Mouse (Mus musculus) testis, adult 2 months (tissue): ENCODE measurements around the gene Slit3. TPM values are rescaled to one million over a fixed set of nuclear protein-coding genes. Genes with fewer than 3 reads are reported as not detected.

Experiments
- H3K27ac ChIP-seq: fragments of 200-500 bp; 2 replicates; pipeline ENCODE4 v1.5.1; 2012; ENCODE audit warnings: low read depth, low read length; ENCODE audit not compliant: control insufficient read depth, insufficient read depth
- H3K27me3 ChIP-seq: fragments of 200-500 bp; 2 replicates; pipeline ENCODE4 v1.6.1; 2012; ENCODE audit warnings: mild to moderate bottlenecking, low read length, moderate library complexity; ENCODE audit not compliant: control insufficient read depth, insufficient read depth
- H3K36me3 ChIP-seq: fragments of 200-500 bp; 2 replicates; pipeline ENCODE4 v1.6.1; 2012; ENCODE audit warnings: mild to moderate bottlenecking, low read length; ENCODE audit not compliant: control insufficient read depth, insufficient read depth
- H3K4me1 ChIP-seq: fragments of 200-500 bp; 2 replicates; pipeline ENCODE4 v1.6.1; 2012; ENCODE audit warnings: low read length; ENCODE audit not compliant: control insufficient read depth, insufficient read depth
- H3K4me3 ChIP-seq: fragments of 200-500 bp; 2 replicates; pipeline ENCODE4 v1.5.1; 2012; ENCODE audit warnings: low read depth, mild to moderate bottlenecking, low read length, moderate library complexity, mixed read lengths; ENCODE audit not compliant: control insufficient read depth
- CTCF ChIP-seq: fragments of 200-500 bp; IDR thresholded peaks from 2 replicates; pipeline ENCODE4 v1.5.1; 2012; ENCODE audit warnings: low read depth, mild to moderate bottlenecking, inconsistent platforms, low read length, moderate library complexity; ENCODE audit not compliant: control insufficient read depth, insufficient read depth, insufficient replicate concordance
- POLR2A ChIP-seq: fragments of 200-500 bp; IDR thresholded peaks from 2 replicates; pipeline ENCODE4 v1.6.1; 2012; ENCODE audit warnings: low read depth, mild to moderate bottlenecking, inconsistent platforms, low read length, moderate library complexity; ENCODE audit not compliant: control insufficient read depth
- polyA plus RNA-seq: library from polyadenylated mRNA; depleted of rRNA; stranded (reverse); fragments of >200 nt; gene quantifications from 2 replicates; pipeline ENCODE4 v1.2.3, GENCODE M21; 2012

The Slit3 gene
- polyA plus RNA-seq, 1 experiment = 8.4 TPM

DNA sequence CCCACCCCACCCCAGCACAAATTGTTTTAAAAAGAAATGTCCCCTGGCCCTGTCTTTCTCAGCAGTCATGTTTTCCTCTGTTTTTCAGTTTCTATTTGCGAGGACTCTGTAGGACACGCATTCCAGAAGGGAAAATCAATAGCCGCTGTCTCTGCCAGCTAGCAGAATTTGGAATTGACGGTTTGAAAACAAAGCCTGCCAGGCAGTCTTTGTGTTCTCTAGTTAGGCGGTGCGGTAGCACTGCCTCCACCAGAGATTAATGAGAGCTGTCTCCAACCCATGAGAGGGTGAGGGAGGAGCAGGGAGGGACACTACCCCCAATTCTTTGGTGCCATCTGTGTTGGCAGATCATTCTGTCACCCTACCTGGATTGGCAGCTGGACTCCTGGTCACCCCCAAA lies 392.3 kb downstream of the Slit3 start:
- H3K27ac ChIP-seq = no peak overlapping the region

DNA sequence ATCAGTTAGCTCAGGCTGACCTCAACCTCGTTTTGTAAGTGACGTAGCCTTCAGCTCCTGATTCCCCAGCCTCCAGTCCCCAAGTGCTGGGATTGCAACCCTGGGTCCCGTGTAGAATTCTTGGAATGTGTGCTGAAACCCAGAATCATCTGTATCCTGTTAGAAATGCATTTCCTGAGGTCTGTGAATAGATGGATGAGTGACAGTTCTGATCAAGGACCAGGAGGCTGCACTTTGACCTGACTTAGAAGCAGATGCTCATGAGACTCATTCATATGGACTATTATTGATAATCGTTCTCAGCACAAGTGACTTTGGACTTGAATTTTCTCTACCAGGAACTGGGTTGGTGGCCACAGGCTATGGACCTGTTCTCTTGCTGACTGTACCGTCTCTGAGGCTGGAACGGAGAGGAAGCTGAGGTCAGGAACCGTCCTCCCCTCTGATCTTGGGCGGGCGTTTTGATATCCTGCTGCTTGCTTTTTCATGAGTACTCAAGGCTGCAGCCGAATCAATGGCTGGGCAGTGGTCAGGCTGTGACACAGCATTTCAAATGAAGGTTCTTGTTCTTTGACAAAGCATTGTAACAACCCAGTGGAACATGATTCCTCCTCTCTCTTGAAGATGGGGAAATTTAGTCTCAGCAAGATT lies 401.9 kb downstream of the Slit3 start:
- Histone ChIP-seq H3K4me3 (no peak overlapping the region), H3K27ac (no peak overlapping the region), H3K27me3 (no peaks in the 10 kb centered on the region), H3K36me3 (no peaks in the 10 kb centered on the region), H3K4me1 (no peaks in the 10 kb centered on the region)
- TF ChIP-seq CTCF (no peak), POLR2A (no peak)

More for the DNA sequence above, 392.3 kb downstream of the Slit3 start:
- no peaks in the 10 kb centered on the region for H3K36me3 ChIP-seq
- no peak for TF ChIP-seq POLR2A
- no peak for TF ChIP-seq CTCF
- H3K4me3 ChIP-seq = no peak overlapping the region
- no peaks in the 10 kb centered on the region for H3K27me3 ChIP-seq
- no peaks in the 10 kb centered on the region for H3K4me1 ChIP-seq

DNA sequence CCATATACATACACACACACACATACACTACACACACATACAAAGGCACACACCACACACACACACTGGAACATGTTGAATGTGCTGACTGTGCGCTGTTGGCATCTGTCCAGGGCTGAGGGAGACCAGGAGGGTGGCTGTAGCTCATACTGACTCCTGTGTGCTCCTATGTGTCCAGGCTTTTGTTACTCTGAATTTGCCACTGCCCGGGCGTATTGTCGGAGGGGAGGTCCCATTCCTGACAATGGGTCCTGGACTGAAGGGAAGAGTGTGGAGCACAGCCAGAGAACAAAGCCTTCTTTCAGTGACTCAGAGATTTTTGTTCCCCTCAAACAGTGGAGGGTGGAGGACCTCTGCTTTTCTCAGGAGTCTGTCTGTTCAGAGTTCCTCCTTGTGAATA lies 402.7 kb downstream of the Slit3 start:
- TF ChIP-seq POLR2A = no peak
- TF ChIP-seq CTCF = no peak
- Histone ChIP-seq H3K4me1 (no peaks in the 10 kb centered on the region), H3K27ac (no peak overlapping the region), H3K27me3 (no peaks in the 10 kb centered on the region), H3K36me3 (no peaks in the 10 kb centered on the region), H3K4me3 (no peak overlapping the region)

DNA sequence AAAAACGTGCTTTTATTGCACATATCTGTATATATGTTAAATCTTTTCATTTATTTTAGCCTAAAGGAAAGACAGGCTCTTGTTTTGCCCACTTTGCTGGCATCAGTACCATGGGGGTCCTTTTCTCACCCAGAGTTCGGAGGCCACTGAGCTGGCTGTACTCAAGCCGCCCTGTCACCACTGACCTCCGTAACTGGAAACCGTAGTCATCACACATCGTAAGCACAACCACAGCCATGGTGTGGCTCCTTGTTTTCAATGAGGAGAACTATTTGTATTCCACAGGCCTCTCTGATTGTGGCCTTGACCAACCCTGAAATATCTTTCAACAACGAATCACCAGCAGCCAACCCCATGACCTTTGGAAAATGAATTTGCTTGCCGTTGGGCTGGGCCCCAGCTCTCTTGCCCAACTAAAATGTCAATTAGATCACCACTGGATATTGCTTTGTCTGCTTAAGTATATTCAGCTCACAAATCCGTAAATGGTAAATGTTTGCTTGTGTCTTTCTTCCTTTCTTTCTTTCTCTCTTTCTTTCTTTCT lies 405.3 kb downstream of the Slit3 start:
- no peak for TF ChIP-seq CTCF
- TF ChIP-seq POLR2A = no peak
- Histone ChIP-seq H3K4me3 (no peak overlapping the region), H3K27me3 (no peaks in the 10 kb centered on the region), H3K36me3 (no peaks in the 10 kb centered on the region), H3K4me1 (no peaks in the 10 kb centered on the region), H3K27ac (no peak overlapping the region)

DNA sequence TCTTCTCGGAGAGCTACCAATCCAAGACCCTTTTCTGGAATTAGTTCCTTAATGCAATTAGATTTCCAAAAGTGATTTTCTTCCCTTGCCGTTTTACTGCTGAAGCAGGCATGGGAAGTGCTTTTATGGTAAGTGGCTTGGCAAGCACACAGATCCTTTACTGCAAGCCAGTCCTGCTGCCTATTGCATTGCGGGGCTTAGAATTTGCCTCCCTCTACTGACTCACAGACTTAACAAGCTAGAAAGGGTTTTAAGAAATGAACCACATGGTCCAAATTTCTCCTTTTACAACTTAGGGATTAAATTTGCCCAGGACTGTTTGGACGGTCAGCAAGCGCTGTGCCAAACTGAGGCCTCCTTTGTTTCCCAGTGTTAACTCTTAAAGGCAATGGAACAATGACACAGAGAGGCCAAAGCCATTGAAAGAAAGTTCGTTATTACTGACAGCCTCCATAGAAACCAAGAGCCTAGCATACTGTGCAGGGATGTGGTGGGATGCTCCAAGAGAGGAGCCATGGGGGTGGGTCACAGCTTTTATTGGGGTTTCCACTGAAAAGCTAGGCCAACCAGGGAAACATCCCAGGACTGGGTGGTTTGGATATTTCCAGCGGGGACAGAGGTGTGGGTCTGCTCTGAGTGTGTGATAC lies 406.9 kb downstream of the Slit3 start:
- no peaks in the 10 kb centered on the region for H3K4me1 ChIP-seq
- no peaks in the 10 kb centered on the region for H3K27me3 ChIP-seq
- H3K4me3 ChIP-seq = no peak overlapping the region
- no peaks in the 10 kb centered on the region for H3K36me3 ChIP-seq
- TF ChIP-seq CTCF (no peak), POLR2A (no peak)
- no peak overlapping the region for H3K27ac ChIP-seq

DNA sequence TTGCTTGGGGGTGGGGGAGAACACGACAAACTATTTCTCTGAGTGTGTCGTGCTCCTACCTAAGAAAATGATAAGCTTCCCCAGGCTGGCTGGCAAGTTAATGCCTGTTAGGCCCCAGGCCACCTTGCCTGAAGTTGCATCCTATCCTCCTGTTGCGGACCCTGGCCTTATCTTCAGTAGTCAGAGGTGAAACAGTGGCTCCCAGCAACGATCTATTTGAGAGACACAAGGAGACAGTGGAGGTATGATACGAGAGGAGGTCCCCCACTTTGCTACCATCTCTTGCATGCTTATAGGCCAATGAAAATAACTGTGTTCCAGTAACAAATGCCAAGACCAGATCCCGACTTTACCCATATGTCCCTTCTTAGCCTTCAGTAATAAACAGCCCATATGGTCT lies 414.0 kb downstream of the Slit3 start:
- no peaks in the 10 kb centered on the region for H3K27me3 ChIP-seq
- no peak for TF ChIP-seq CTCF
- no peak for TF ChIP-seq POLR2A
- no peaks in the 10 kb centered on the region for H3K4me1 ChIP-seq
- H3K36me3 ChIP-seq = no peaks in the 10 kb centered on the region
- no peak overlapping the region for H3K4me3 ChIP-seq
- no peak overlapping the region for H3K27ac ChIP-seq

DNA sequence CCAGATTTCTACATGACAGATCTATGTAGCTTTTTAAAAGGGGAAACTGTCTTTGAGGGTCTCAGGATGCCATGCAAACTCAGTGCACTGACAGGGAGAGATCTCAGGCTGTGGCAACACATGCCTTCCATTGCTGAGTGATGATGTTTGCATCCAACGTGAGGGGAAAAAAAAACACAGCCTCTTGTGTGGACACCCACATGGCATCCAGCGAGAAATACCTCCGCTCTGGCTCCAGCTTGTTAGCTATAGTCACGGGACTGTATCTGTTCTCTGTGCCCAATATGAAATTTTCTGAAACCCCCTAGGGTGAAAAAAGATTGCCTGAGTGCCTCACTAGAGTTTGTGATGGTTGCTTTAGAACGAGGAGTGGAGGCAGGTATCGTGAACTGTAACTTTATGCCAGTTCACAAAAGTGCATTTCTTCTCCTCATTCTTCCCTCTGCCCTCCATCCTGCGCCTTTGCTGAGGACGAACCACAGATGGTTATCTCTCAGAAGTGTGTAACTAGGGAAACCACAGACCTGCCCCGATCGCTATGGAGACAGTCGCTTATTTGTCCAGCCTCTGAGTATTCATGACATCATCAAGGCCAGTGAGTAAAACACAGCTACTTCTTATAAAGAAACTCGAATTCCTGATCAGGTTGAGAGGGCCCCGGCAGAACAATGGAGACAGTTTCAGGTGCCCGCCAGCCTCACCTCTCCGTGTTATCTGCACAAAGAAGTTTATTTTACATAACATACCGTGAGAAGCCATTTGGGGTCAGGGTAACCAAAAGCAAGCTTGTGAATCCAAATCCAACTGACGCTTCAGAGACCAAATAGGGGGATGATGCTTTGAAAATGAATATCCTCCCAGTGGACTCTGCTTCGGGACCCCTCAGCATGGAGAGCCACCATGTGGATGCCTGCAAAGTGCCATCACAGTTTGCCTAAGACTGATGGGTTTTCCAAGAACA lies 416.4 kb downstream of the Slit3 start:
- Histone ChIP-seq H3K27me3 (no peaks in the 10 kb centered on the region), H3K4me1 (no peaks in the 10 kb centered on the region), H3K27ac (no peak overlapping the region), H3K36me3 (no peaks in the 10 kb centered on the region), H3K4me3 (no peak overlapping the region)
- TF ChIP-seq POLR2A (no peak), CTCF (no peak)

DNA sequence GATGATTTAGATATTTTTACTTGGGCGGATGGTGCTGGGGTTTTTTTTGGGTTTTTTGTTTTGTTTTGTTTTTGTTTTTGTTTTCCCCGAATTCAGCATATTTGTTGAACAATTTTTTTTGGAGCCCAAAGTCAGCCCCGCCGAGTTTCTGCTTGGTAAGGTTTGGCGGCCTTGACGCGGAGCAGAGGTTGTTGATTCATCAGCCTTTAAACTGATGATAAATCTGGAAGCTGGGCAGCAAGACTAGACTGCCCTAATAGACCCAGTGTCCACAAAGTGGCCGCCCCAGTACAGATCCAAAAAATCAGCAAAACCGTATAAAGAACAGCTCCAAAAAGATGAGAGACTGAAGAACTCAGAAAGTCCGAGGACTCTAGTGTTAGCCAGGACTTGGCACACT lies 421.7 kb downstream of the Slit3 start:
- H3K4me1 ChIP-seq = no peaks in the 10 kb centered on the region
- H3K27ac ChIP-seq = no peak overlapping the region
- no peaks in the 10 kb centered on the region for H3K36me3 ChIP-seq
- no peaks in the 10 kb centered on the region for H3K27me3 ChIP-seq
- no peak for TF ChIP-seq POLR2A
- no peak for TF ChIP-seq CTCF
- no peak overlapping the region for H3K4me3 ChIP-seq
